Mouse (Mus musculus): ENCODE measurements around the gene Faap20.

DNA sequence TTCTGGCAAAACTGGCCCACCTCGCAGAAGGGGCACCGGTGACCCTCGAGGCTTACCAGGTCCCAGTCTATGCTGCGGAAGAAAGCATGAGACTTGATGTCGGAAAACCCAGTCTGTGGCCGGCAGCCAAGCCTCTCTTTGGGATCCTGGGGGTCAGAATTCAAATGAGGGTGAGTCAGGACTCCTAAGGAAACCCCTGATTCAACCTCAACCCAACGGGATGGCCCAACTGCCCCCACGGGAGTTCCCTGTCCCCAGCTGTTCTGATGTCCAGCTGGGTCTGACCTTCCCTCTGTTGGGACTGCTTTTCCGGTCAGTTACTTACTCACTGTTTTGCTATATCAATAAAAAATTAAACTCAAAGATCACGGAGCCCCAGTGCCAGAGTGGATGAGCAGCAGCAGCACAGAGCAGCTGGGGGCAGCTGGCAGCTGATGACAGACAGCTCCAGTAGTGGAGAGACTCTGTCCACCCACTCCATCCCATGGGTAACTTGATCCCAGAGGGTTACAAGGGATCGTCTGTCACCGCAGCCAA is 18.1 kb downstream of the Faap20 start:
- TF ChIP-seq CTCF (IDR thresholded peaks at IDR 0.05; ENCODE audit: borderline replicate concordance, extremely low read depth, insufficient read depth, insufficient read length) (no peak), POLR2A (IDR thresholded peaks at IDR 0.05; ENCODE audit: borderline replicate concordance, extremely low read depth, insufficient read depth, insufficient read length, poor library complexity, severe bottlenecking) (no peak)

Measured in brain, embryonic 14.5 days (tissue).